In genomic region chr13:40955773-40956172, GRCm38 (mm10) we compare ENCODE assay signal across 25 mouse cellular contexts. TPM values are rescaled to one million over a fixed set of nuclear protein-coding genes. Genes with fewer than 3 reads are reported as not detected.
A peak's percentile ranks its signal among the peaks of the same experiment; 100 is the strongest.
DNase-seq lines count a peak whose midpoint lies in the region; ATAC-seq and TF ChIP-seq lines count a peak whose summit lies in the region.
"Had no signal": no experiment of that assay in that cellular context is flagged by ENCODE, and none has a peak within 500 bp of the region (broad histone marks: within the 10 kb centered on the region; RNA-seq: fewer than 3 reads in every experiment).

No protein-coding gene starts in this region.

- H3K27me3 ChIP-seq in heart, postnatal 0 days (ENCODE audit: control insufficient read depth, insufficient read depth, low read length), result no peaks in the 10 kb centered on the region
- H3K27me3 ChIP-seq in heart, embryonic 10.5 days (ENCODE audit: insufficient read depth, poor library complexity, severe bottlenecking), result no peaks in the 10 kb centered on the region
- no peaks in the 10 kb centered on the region for H3K27me3 ChIP-seq in kidney, adult 2 months (replicated peaks; ENCODE audit: control insufficient read depth, insufficient read depth, low read length)
- H3K27me3 ChIP-seq: embryonic facial prominence, embryonic 13.5 days; forebrain, embryonic 12.5 days; forebrain, embryonic 15.5 days; heart, embryonic 15.5 days; hindbrain, embryonic 12.5 days; hindbrain, embryonic 15.5 days had no signal

- H3K4me1 ChIP-seq in heart, postnatal 0 days (ENCODE audit: control insufficient read depth, insufficient read depth), result 0 out of 2 replicates have a peak, but pooled peaks cover 3% of the 10 kb centered on the region
- 0 out of 2 replicates have a peak, but pooled peaks cover 4% of the 10 kb centered on the region for H3K4me1 ChIP-seq in heart, embryonic 10.5 days
- no peaks in the 10 kb centered on the region for H3K4me1 ChIP-seq in kidney, adult 2 months (ENCODE audit: control insufficient read depth, insufficient read depth, low read length)
- H3K4me1 ChIP-seq: embryonic facial prominence, embryonic 13.5 days; forebrain, embryonic 12.5 days; forebrain, embryonic 15.5 days; hindbrain, embryonic 12.5 days; hindbrain, embryonic 15.5 days had no signal

- no peak for TF ChIP-seq POLR2A in kidney, adult 2 months (IDR thresholded peaks at IDR 0.05; ENCODE audit: low read depth, low read length)

- peaks cover 14% of the 10 kb centered on the region; the same call in 1 of the 2 replicates for H3K36me3 ChIP-seq in heart, postnatal 0 days (replicated peaks; ENCODE audit: control insufficient read depth, insufficient read depth, low read length)
- H3K36me3 ChIP-seq in heart, embryonic 10.5 days, result no peaks in the 10 kb centered on the region
- peaks cover 1% of the 10 kb centered on the region; the same call in 1 of the 2 replicates for H3K36me3 ChIP-seq in kidney, adult 2 months (ENCODE audit: control insufficient read depth, insufficient read depth, low read length)
- H3K36me3 ChIP-seq: embryonic facial prominence, embryonic 10.5 days; embryonic facial prominence, embryonic 13.5 days; forebrain, embryonic 12.5 days; forebrain, embryonic 15.5 days; heart, embryonic 15.5 days; hindbrain, embryonic 12.5 days; hindbrain, embryonic 15.5 days had no signal

- WGBS in heart, postnatal 0 days, result 53% methylated on average over 7 of the region's 7 CpGs
- 83% methylated on average over 7 of the region's 7 CpGs for WGBS in heart, embryonic 10.5 days
- WGBS in kidney, adult 2 months, result 56% methylated on average over 7 of the region's 7 CpGs

- no peak overlapping the region for H3K27ac ChIP-seq in heart, postnatal 0 days (ENCODE audit: low read depth)
- H3K27ac ChIP-seq in heart, embryonic 10.5 days, result no peak overlapping the region
- H3K27ac ChIP-seq in kidney, adult 2 months (ENCODE audit: insufficient read depth, low read depth, low read length), result no peak overlapping the region
- H3K27ac ChIP-seq: embryonic facial prominence, embryonic 10.5 days; embryonic facial prominence, embryonic 13.5 days; forebrain, embryonic 12.5 days; forebrain, embryonic 15.5 days; heart, embryonic 15.5 days; hindbrain, embryonic 12.5 days; hindbrain, embryonic 15.5 days had no signal

- DNase-seq in heart, postnatal 0 days (ENCODE audit: low spot score), result peak; percentile 34
- DNase-seq in heart, embryonic 10.5 days (ENCODE audit: low spot score), result no peak
- peak; percentile 42 for DNase-seq in kidney, adult 2 months
- DNase-seq in kidney, adult 18-20 months, result no peak
- DNase-seq in 3T3-L1 (ENCODE audit: low read depth, low spot score) (peak; percentile 11), adipocyte (ENCODE audit: low spot score) (peak; percentile 19)
- DNase-seq in adrenal gland, postnatal 10 days, result no peak
- DNase-seq: adrenal gland, postnatal 14 days; cerebellum, adult 11 months; cerebellum, adult 2 months; cerebellum, adult 9-11 months; cerebellum, postnatal 25 days; embryo, embryonic 11 days; gastrocnemius, postnatal 25 days; kidney, adult 9 months had no signal

- TF ChIP-seq CTCF in heart, postnatal 0 days (IDR thresholded peaks at IDR 0.05; ENCODE audit: low read depth), result no peak
- no peak for TF ChIP-seq CTCF in kidney, adult 2 months (conservative IDR thresholded peaks at IDR 0.05; ENCODE audit: insufficient read depth, insufficient read length, low read depth, low read length)

- H3K9me3 ChIP-seq in heart, postnatal 0 days (replicated peaks; ENCODE audit: control insufficient read depth, low read length), result no peaks in the 10 kb centered on the region
- no peaks in the 10 kb centered on the region for H3K9me3 ChIP-seq in heart, embryonic 10.5 days
- H3K9me3 ChIP-seq: embryonic facial prominence, embryonic 10.5 days; embryonic facial prominence, embryonic 13.5 days; forebrain, embryonic 12.5 days; forebrain, embryonic 15.5 days; heart, embryonic 15.5 days; hindbrain, embryonic 12.5 days; hindbrain, embryonic 15.5 days had no signal

- no peak for TF ChIP-seq EP300 in heart, postnatal 0 days (IDR thresholded peaks at IDR 0.05; ENCODE audit: low read depth)

- no peak overlapping the region for H3K9ac ChIP-seq in heart, postnatal 0 days (replicated peaks; ENCODE audit: low read depth, low read length)
- H3K9ac ChIP-seq: embryonic facial prominence, embryonic 13.5 days; forebrain, embryonic 12.5 days; forebrain, embryonic 15.5 days; heart, embryonic 15.5 days; hindbrain, embryonic 12.5 days; hindbrain, embryonic 15.5 days had no signal

- ATAC-seq in heart, postnatal 0 days (ENCODE audit: insufficient read depth, low read depth), result peak; percentile 58; the same call in 1 of the 2 replicates
- ATAC-seq: activated CD4-positive, CD25-positive, alpha-beta regulatory T cell, adult 4 months; forebrain, embryonic 15.5 days; intestine, postnatal 0 days had no signal

- H3K4me3 ChIP-seq in heart, postnatal 0 days (ENCODE audit: low read depth, low read length), result no peak overlapping the region
- H3K4me3 ChIP-seq in heart, embryonic 10.5 days, result no peak overlapping the region
- no peak overlapping the region for H3K4me3 ChIP-seq in kidney, adult 2 months (ENCODE audit: insufficient read depth, low read depth, low read length)
- H3K4me3 ChIP-seq: embryonic facial prominence, embryonic 10.5 days; embryonic facial prominence, embryonic 13.5 days; erythroblast, embryonic 14.5 days; forebrain, embryonic 12.5 days; forebrain, embryonic 15.5 days; heart, embryonic 15.5 days; hindbrain, embryonic 12.5 days; hindbrain, embryonic 15.5 days had no signal

- H3K4me2 ChIP-seq in heart, postnatal 0 days (ENCODE audit: low read depth, low read length), result no peak overlapping the region
- H3K4me2 ChIP-seq: embryonic facial prominence, embryonic 13.5 days; forebrain, embryonic 12.5 days; forebrain, embryonic 15.5 days; heart, embryonic 15.5 days; hindbrain, embryonic 12.5 days; hindbrain, embryonic 15.5 days had no signal

RNA-seq across cellular contexts. Expression of gene Pak1ip1, which starts 45.0 kb away (rescaled TPM):
- total RNA-seq in heart, postnatal 0 days (2014; rRNA removed; ENCODE audit: low replicate concordance), result 38.2 and 43.5 TPM in 2 replicates
- 43.1 and 48.0 TPM in 2 replicates for polyA plus RNA-seq in heart, postnatal 0 days (2015; fragmentation: Nextera tagmentation; extraction: Ambion mirVana)
- polyA plus RNA-seq in heart, embryonic 10.5 days (2016; fragmentation: Nextera tagmentation; extraction: Ambion mirVana), result 66.1 and 72.1 TPM in 2 replicates
- 32.0 and 33.9 TPM in 2 replicates for polyA plus RNA-seq in kidney, adult 2 months (2012; rRNA removed)
- total RNA-seq in adrenal gland, postnatal 10 days (2021), result 10 to 100 TPM; 48.0 to 55.5 TPM

Comparison
In these comparisons a context has a peak if more than half of its experiments do, and no peak if none do; other contexts are left out.
1. DNase-seq: peak in heart, postnatal 0 days (single experiment), kidney, adult 2 months (single experiment), 3T3-L1 (single experiment) and adipocyte (single experiment); none in heart, embryonic 10.5 days (single experiment), kidney, adult 18-20 months (single experiment) and adrenal gland, postnatal 10 days (single experiment).